Mouse (Mus musculus): ENCODE data around the gene Slc25a13.

GRCm38 (mm10) chr6:6115771-6116170 is 101.2 kb downstream of the Slc25a13 start:
- no peak for TF ChIP-seq CTCF (conservative IDR thresholded peaks at IDR 0.05; ENCODE audit: low read length)
- TF ChIP-seq POU5F1 (IDR thresholded peaks at IDR 0.05; ENCODE audit: borderline replicate concordance, low read length) = no peak
